Mouse (Mus musculus) CD4-positive helper T cell, adult 2 months (primary cell): ENCODE data around the gene Hint2.

Experiments
- DNase-seq: peaks from one replicate; pipeline ENCODE4 v3.0.0-alpha.2; 2012; ENCODE audit warnings: low read depth, missing footprints, low spot score

Gene Hint2

DNA sequence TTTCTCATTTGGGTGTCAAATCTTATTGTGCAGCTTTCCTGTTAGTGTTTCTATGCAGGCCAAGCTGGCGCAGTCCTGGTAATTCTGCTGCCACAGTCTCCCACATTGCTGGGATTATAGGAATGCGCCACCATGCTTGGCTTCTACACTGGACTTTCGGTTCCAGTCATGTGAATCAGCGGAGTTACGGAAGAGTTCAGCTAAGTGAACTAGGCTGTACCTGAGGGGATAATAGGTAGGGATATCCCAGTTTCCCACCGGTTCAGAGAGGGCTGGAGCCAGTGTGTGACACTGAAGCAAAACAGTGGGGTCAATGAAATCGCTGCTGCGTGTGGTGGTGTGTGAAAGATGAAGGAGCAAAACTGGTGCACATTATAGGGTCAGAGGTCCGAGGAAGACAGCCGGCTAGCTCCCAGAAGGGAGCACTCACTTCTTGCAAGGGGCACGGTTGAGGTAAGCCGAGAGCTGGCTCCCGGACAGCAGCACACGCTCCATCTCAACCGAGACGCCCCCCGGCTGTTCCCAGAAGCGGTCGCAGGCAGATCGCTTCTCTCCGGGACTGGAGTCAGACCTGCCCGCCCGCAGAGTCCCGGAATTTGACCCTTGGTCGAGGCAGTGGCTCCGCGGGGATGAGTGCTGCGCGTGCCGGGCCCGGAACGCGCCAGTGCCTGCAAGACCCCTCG is 469 bp downstream of the Hint2 start:
- no peak for DNase-seq

DNA sequence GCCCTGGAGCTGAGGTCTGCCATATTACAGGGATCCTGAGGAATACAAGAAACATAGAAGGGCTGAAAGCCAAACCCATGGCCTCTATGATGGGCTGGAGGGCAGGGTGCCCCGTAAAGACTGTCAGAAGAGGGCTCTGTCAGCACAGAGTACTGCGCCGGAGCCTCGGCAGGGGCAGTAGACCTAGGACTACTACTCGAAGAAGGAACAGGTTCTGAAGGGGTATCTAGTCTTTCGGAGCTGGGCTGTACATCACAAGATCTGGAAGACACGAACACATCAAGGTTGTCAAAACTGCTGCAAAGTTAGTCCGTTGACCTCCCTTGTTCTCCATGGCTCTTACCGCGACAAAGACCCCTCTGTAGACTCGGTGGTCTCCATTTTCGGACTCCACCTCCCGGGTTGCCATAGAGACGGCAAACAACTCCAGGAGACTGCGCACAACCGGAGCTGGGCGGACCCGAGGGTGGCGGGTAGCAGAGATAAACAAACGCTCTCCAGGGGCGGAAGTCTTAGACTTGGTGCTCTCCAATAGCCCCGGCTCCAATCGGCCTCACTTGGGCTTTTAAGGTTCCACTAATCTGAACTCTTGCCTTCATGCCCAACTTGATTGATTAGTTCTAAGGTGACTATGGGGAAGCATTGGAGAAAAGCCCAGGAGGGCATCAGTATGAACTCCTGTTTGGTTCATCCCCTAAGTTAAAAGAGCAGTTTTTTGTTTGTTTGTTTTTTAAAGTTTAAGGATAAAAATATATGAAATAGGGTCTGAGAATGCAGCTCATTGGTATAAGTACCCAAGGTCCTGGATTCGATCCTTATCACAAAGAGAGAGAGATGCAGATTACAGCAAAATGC is 2.9 kb downstream of the Hint2 start, which contains the start of gene Spag8:
Gene Spag8, minus strand, starts transcription at position 434 of the 855 bp plus-strand sequence.
- no peak for DNase-seq

DNA sequence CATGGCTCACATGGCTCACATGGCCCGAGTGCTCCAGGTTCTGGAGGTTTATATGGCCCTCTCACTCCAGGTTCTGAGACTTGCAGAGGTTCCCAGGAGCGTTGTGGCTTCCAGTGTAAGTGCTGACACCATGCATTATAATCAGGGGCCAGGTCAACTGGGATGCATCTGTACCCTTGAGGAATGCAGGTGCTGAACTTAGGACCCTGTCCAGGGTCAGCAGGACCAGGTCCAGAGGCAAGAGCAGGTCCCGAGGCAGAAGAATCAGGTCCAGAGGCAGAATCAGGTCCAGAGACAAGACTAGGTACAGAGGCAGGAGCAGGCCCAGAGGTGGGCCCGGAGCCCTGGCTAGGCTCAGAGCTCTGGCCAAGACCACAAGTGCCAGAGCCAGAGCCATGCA is 3.5 kb downstream of the Hint2 start:
- DNase-seq = no peak

DNA sequence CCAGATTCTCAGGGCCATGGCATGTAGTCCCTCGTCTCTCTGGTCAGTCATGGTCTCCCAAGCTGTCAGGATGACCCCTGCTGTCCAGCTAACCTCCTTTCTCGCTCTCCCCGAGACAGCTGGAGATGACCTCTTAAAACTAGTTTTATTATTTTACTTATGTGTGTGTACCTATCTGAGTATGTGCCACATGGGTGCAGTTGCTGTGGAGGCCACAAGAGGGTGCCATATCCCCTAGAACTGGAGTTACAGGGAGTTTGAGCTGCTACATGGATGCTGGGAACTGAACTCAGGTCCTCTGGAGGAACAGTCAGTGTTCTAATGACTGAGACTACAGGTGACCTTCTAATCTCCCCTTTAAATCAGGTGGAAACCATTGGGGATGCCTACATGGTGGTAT is 6.5 kb downstream of the Hint2 start:
- DNase-seq = no peak

DNA sequence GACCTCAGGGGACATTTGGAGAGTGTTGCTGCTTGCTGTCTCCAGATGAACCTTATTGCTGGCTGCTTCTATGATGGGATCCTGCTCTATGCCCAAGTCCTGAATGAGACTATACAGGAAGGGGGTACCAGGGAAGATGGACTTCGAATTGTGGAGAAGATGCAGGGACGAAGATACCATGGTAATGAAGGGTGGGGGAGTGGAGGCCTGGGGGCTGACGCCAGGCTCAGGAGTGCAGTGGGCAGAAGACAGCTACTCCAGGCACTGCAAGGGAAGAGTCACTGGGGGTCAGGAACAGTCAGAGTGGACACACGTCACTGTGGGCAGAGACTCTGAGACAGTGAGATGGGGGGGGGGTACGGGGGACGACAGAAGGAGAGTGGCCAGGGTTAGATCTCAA is 15.8 kb downstream of the Hint2 start:
- no peak for DNase-seq

DNA sequence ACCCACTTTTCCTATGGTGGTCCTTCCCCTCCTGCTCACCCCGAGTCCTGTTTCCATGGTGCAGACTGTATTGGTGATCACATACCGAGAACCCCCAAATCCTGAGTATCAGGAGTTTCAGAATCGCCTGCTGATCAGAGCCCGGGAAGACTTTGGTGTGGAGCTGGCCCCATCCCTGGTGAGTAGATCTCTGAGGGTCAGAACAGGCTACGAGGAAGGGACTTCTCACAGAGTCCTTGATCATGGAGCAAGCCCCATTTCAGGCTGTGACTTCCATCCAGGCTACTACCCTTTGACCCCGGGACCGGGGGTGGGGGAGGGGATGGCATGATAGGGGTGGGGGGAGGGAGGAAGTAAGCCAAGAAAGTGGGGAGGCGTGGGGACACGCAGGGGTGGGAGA is 16.2 kb downstream of the Hint2 start:
- no peak for DNase-seq

DNA sequence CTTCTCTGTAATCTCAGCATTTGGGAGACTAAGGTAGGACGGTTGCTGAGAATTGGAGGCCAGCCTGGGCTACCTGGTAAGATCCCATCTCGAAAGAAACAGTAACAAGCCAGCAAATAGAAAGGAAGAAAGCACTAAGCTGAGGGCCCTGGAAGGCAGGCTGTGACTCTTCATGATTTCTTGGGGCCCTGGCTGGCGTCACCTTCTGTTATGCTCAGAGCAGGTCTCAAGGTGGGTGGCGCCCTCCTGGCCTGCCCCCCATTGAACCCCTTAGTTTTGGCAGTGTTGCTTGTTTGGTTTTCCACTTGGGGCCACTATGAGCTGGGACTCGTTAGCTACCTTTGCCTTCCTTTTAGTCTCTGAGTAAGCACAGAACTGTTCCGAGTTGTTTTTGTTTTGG is 19.5 kb downstream of the Hint2 start:
- no peak for DNase-seq

DNA sequence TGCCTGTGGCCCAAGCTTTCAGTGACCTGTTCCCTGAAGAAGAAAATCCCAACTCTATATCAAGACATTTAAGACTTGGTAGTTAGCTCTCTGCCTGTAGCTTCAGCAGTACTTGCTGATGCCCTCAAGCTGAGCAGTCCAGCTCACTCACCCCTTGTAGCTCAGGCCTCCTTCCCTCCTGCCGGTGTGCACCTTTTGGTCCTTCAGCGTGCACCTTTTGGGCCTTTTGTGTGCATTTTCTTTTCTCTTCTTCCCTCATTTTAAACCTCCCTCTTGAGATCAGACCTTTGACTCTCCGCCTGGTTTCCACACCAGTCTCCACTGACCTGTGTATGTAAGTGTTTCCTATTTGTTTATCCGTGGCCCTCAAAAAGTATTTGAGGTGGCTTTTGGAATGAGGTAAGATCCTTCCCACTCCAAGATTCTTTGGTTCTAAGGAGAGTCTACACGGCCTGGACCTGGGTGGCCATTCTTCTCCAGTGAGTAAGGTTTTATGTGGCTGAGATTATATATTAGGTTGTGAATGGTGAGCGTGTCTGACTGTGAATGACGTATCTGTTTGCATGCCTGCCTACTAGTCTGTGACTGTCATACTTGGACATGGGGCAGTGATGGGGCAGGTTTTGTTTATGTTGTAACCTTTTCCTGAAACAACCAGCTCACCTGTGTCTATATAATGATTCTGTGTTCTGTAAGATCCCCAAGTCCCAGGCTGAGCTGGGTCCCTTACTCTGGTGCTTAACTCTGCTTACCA is 21.5 kb downstream of the Hint2 start:
- DNase-seq = no peak

DNA sequence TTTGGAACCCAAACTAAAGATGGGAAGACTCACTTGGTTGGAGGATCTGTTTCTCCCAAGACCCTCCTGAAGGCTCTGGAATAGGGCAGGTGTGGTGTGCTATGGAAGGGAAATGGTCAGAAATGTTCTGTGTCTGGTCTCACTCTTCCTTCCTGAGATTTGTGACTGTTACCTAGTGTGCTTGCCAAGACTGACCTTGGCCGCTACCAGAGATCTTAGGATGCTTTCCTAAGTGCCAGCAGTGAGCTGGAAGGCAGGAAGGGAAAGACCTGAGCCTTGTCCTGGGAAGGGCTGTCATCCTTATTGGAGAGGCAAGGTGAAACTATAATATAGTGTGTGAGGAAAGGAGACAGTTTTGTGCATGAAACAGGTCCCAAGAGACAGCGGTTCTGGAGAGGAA is 22.5 kb downstream of the Hint2 start:
- DNase-seq = no peak

DNA sequence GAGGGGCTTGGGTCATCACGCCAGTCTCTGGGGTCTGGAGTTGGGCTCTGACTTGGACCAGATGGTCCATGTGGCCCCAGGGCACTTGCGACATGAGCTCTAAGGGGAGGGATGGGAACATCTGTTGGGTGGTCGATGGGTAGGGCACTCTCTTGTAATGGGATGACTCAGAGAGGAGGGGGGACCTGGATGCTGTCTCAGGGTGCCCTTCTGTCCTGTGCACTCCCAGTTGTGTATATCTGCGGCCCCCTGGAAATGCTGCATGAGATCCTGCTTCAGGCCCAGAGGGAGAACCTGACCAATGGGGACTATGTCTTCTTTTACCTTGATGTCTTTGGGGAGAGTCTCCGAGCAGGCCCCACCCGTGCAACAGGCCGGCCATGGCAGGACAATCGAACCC is 23.0 kb downstream of the Hint2 start:
- no peak for DNase-seq

DNA sequence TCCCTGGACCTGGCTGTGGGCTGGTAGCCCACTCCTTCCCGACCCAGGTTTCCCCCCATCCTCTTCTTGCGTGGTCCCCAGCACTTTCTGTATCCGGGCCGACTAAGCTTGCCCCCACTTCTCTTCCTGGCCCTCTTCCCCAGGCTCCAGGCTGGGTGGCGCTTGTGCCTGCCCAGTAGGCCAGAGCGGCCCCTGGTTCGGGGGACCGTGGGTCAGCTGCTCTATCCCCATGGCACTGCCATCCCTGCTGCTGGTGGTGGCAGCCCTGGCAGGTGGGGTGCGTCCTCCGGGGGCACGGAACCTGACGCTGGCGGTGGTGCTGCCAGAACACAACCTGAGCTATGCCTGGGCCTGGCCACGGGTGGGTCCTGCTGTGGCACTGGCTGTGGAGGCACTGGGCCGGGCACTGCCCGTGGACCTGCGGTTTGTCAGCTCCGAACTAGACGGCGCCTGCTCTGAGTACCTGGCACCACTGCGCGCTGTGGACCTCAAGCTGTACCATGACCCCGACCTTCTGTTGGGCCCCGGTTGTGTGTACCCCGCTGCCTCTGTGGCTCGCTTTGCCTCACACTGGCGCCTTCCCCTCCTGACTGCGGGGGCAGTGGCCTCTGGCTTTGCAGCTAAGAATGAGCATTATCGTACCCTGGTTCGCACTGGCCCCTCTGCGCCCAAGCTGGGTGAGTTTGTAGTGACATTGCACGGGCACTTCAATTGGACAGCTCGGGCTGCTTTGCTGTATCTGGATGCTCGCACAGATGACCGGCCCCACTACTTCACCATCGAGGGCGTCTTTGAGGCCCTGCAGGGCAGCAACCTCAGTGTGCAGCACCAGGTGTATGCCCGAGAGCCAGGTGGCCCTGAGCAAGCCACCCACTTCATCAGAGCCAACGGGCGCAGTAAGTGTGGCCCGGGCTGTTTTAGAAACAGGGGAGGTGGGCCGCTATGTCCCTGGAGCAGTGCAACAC is 24.0 kb downstream of the Hint2 start:
- no peak for DNase-seq

DNA sequence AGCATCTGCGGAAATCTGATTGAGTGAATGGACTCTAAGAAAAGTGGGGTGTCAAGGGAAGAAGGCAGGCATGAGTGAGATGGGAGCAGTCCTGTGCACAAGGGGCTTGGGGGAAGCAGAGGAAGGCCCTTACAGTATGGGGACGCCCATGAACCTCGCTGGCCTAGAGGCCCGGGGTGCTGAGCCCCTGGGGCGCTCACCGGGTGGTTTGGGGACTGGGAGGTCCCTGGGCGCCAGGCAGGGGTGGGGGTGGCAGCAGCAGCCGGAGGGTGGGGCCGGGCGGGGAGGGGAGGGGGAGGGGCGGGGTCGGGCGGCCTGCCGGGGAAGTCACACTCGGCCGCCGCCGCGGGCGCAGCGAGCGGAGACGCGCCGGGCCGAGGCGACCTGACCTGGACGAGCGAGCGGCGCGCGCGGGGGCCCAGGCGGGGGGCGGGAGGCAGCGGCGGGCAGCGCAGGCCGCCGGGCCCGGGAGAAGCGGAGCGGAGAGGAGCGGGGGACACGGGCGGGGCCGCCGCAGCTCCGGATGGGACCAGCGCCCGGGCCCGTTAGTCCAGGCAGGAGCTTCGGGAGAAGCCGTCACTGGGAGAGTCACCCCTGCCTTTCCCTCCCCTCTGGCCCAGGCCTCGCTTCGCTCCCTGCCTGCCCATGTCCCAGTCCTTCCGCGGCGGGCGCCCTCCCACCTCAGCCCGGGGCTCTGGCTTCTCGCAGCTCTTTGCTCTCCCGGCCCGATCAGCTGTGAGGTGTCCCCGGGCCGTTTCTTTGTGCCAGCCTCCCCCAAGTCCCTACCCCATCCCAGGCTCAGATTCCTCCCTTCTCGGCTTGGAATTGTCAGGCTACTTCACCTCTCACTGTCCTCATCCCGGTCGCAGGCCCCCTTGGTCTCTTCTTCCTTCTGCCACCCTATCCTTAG is 25.0 kb downstream of the Hint2 start, which contains the start of gene Npr2:
Gene Npr2, plus strand, starts transcription at position 890 of the 910 bp plus-strand sequence.
- no peak for DNase-seq

DNA sequence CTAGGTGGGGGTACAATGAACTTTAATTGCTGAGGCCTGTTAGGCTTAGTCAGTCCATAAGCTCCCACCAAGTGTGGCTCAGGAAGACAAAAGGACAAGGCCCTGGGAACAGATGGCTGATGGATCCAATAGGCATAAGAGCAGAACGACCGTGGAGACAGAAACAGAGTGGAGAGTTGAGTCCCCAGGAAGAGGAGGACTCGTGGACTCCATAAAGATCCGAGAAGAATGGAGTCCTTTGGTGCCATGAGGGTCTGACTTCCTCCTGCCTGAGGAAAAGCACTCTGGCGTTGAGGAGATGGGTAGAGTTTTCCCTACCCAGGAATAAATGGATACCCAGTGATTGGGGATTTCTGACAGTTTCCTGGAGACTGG is 25.6 kb downstream of the Hint2 start:
- no peak for DNase-seq

DNA sequence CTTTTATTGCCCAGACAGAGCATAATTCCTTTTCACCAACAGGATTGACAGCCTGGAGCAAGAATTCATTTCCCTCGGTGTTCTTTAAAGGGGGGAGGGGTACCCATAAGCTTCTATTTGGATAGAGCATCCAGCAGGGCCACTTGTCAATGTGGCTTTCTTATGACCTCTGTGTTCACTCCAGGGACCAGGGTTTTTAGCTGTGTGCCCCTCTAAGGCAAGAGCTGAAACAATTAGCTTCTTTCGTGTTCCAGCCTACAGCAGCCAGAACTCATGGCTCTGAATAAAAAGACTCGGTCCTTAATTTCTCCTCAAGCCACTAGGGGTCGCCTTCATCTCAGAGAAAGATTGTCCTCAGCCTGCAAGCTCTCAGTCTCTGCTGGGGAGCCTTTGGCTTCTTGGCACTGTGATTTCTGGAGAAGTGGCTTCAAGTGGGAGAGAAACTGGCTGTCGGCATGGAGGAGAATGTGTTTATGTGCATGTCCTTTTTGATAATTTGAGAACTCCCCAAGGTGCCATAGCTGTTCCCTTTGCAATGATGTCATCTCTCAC is 26.2 kb downstream of the Hint2 start:
- DNase-seq = peak; percentile 71

DNA sequence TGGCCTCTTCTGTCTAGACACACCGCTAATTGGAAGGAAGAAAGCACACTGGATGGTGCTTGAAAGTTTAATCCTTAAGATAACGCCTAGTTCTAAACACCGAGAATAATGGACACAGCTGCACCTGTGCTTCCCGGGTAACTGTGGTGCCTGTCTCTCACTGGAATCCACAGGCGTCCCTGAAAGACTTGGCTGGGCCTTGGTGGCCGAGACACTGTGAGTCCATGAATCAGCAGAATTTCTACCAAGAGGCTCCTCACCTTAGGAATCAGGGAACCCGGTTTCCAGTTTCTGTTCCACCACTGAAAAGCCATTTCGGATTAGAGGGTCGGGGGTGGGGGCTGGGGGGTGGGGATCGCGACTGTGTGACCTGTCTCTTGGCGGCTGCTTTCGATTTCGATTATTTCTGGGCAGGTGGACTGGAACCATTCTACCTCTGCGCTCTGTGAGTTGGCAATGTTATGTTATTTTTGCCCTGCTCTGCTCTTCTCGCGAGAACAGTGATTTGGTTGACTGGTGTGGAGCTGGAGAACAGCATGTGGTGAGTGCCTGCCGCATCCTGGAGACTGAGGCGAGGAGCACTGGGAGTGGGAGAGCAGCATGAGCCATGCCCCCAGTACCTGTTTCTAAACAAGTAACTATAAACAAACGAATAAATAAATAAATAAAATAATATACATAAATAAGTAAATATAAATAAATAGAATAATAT is 27.0 kb downstream of the Hint2 start:
- no peak for DNase-seq

DNA sequence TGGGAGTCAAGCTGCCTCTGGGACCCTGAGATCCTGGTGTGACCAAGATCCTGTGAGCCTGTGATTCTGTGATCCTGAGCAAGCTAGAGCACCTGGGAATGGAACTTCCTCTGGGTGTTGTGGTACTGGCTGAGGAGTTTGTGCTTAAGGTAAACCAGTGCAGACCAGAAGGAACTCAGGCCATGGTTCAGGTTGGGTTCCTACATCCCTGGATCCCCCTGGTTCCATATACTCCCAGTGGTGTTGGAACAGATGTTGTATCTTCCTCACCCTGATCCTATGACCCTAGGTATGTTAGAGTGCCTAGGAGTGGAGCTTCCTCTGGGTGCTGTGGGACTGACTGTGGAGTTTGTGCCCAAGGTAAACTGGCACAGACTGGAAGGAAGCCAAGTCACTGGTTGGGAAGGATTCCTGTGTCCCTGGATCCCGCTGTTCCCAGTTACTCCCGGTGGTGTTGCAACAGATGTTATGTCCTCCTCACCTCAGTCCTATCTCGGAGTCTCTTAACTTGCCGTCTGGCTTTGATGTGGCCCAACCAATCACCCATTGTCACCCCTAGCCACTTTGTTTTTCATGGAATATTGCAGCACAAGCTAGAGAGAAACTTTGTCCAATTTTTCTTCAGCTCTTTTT is 36.0 kb downstream of the Hint2 start:
- no peak for DNase-seq

DNA sequence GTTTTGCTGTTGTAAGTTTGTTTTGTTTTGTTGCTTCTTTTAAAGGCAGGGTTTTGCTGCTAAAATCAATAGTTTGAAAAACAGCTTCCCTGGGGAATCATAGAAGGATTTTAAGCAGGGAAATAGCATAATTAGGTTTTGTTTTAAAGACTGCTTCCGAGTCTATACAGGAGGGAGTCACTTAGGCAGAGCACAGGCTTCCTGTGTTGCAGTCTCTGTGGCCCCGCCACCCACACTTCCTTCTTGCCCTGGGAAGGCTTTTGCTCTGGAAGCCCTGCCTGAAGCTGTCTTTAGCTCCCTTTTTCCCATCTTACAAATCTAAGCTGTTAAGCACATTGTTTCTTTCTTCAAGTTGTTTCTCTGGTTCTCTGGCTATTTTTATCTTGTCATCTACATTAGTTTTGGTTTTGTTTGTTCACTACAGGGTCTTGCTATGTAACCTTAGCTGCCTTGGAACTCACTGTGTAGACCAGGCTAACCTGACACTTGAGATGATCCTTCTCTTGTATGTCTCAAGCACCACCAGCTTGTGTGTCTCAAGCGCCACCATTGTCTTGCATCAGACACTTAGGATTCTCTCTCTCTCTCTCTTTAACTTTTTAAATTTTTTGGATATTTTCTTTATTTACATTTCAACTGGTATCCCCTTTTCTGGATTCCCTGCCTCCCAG is 43.1 kb downstream of the Hint2 start:
- no peak for DNase-seq

DNA sequence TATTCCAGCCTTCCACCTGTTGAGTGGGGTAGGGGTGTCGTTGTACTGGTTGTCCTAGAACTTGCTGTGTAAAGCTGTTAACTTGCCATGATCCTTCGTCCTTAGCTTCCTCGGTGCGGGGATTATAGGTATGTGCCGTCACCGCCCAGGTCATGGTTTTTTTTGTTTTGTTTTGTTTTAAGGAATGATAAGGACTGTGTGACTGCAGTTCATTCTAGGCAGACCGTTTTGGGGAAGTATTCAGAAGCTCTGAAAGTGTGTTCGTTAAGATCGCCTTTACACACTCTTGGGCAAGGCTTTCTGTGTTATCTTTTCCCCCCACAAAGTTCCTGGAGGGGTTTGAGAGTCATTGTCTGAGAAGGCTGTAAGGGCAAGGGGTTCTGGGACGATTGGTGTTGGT is 43.7 kb downstream of the Hint2 start:
- no peak for DNase-seq
